Mouse (Mus musculus): ENCODE data around the gene Psmb2.

- TF ChIP-seq CTCF (IDR thresholded peaks at IDR 0.05; ENCODE audit: borderline replicate concordance, control insufficient read depth, extremely low read depth, insufficient read depth, low read length, poor library complexity) (no peak), POLR2A (IDR thresholded peaks at IDR 0.05; ENCODE audit: control insufficient read depth, extremely low read depth, insufficient read depth, low read length, poor library complexity) (no peak)
These were observed 10.4 kb upstream of the Psmb2 start for GRCm38 (mm10) chr4:126667075-126667474.

Measured in thymus, adult 2 months (tissue).